Mouse (Mus musculus): ENCODE measurements around the gene Actn3. TPM values are rescaled to one million over a fixed set of nuclear protein-coding genes. Genes with fewer than 3 reads are reported as not detected.
"Not testable (repeated sequence)": the region's sequence is repeated elsewhere in the genome, so short reads cannot be mapped to it uniquely, and the experiment has no call there.

The Actn3 gene
- polyA plus RNA-seq, 1 experiment from 2014 or later = 2.5 TPM

DNA sequence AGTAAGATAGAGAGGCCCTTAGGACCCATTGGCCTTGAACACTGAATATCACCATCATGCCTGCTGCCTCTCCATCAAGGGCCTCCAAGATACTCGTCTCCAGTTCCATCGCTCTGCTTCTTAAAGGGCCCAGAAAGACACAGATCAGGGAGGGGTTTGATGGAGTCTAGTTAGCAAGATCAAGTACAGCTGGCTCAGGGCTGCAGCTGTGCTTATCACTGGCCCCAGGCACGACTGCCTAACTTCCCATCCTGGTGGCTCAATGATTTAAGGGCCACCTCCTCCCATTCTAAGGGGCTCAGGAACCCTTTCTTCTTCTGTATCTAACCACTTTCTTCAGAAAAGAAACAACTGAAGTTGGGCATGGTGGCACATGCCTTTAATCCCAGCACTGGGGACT is 14.1 kb upstream of the Actn3 start:
- H3K4me1 ChIP-seq = no peaks in the 10 kb centered on the region
- H3K4me3 ChIP-seq (replicated peaks) = no peak overlapping the region
- H3K36me3 ChIP-seq = no peaks in the 10 kb centered on the region
- 69% methylated on average over 3 of the region's 3 CpGs for WGBS
- H3K4me2 ChIP-seq = no peak overlapping the region
- no peaks in the 10 kb centered on the region for H3K9me3 ChIP-seq
- H3K9ac ChIP-seq = no peak overlapping the region
- H3K27ac ChIP-seq = no peak overlapping the region
- H3K27me3 ChIP-seq (replicated peaks) = no peaks in the 10 kb centered on the region
- ATAC-seq (ENCODE audit: insufficient read depth, low FRiP score, low read depth) = peak; percentile 66

DNA sequence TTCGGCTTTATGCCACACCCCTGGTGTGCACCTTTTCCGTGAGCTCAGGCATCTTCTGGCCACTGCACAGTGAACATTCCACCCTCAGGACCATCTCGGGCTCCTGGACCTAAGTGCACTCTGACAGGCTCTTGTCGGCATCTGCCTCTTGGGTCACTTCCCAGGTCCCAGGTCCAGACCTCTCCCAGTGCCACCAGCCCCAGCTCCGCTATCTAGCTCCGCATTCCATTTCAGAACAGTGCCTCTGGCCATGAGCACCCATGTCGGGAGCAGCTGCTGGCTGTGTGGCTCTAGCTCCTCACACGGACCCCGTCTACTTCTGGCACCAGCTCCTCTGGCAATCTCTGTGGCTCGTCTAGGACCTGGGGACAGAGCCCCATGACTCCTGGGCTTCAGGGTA is 12.1 kb upstream of the Actn3 start:
- Histone ChIP-seq H3K4me1 (no peaks in the 10 kb centered on the region), H3K27ac (no peak overlapping the region), H3K9ac (no peak overlapping the region), H3K27me3 (replicated peaks) (no peaks in the 10 kb centered on the region), H3K4me3 (replicated peaks) (no peak overlapping the region), H3K9me3 (no peaks in the 10 kb centered on the region), H3K36me3 (no peaks in the 10 kb centered on the region), H3K4me2 (no peak overlapping the region)
- WGBS = 83% methylated on average over 10 of the region's 10 CpGs
- ATAC-seq (ENCODE audit: insufficient read depth, low FRiP score, low read depth) = no peak

DNA sequence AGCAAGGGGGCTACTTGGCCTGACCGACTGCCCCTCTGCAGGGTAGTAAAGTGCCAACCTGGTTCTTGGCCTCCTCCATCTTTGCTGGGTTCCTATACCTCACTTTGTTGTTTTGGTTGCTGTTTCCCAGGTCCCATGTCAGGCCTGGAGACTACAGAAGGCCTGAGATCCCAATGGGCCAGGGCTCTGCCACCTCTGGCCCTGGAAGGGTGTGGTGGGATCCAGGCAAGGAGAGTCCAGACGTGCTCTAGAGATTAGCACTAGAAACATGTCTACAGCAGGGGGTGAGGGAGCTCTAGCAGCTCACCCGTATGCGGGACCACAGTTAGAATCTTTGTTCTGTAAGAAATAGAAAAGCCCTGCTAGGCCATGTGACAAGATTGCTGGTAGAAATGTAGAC is 6.3 kb upstream of the Actn3 start:
- no peaks in the 10 kb centered on the region for H3K9me3 ChIP-seq
- no peak overlapping the region for H3K4me2 ChIP-seq
- H3K4me1 ChIP-seq = 0 out of 2 replicates have a peak, but pooled peaks cover 3% of the 10 kb centered on the region
- no peak overlapping the region for H3K9ac ChIP-seq
- H3K27me3 ChIP-seq (replicated peaks) = no peaks in the 10 kb centered on the region
- H3K27ac ChIP-seq = no peak overlapping the region
- H3K4me3 ChIP-seq (replicated peaks) = no peak overlapping the region
- WGBS = 81% methylated on average over 4 of the region's 4 CpGs
- H3K36me3 ChIP-seq = no peaks in the 10 kb centered on the region
- no peak; the same call in 1 of the 2 replicates for ATAC-seq (ENCODE audit: insufficient read depth, low FRiP score, low read depth)

DNA sequence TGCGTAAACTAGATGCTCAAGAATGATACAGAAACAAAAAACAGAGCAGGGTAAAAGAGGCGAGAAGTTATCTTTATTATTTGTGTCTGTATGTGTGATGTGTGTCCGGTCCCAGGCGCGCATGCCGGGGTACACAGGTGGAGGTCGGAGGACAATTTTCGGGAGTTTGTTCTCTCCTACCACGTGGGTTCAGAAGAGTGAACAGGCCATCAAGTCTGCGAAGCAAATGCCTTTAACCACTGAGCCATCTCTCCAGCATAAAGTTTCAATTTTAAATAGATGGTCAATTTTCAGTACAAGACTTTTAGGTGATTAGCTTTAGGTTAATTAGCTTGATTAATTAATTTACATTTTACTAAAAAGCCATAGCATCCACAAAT is 1.6 kb upstream of the Actn3 start:
- Histone ChIP-seq H3K27me3 (replicated peaks) (0 out of 2 replicates have a peak, but pooled peaks cover 4% of the 10 kb centered on the region), H3K27ac (no peak overlapping the region), H3K4me2 (peak overlapping the region; percentile 95), H3K9me3 (no peaks in the 10 kb centered on the region), H3K4me1 (peaks cover 12% of the 10 kb centered on the region), H3K4me3 (replicated peaks) (peak overlapping the region; percentile 98), H3K36me3 (no peaks in the 10 kb centered on the region), H3K9ac (no peak overlapping the region; the same call in 1 of the 2 replicates)
- ATAC-seq (ENCODE audit: insufficient read depth, low FRiP score, low read depth) = no peak
- 58% methylated on average over 10 of the region's 10 CpGs for WGBS

DNA sequence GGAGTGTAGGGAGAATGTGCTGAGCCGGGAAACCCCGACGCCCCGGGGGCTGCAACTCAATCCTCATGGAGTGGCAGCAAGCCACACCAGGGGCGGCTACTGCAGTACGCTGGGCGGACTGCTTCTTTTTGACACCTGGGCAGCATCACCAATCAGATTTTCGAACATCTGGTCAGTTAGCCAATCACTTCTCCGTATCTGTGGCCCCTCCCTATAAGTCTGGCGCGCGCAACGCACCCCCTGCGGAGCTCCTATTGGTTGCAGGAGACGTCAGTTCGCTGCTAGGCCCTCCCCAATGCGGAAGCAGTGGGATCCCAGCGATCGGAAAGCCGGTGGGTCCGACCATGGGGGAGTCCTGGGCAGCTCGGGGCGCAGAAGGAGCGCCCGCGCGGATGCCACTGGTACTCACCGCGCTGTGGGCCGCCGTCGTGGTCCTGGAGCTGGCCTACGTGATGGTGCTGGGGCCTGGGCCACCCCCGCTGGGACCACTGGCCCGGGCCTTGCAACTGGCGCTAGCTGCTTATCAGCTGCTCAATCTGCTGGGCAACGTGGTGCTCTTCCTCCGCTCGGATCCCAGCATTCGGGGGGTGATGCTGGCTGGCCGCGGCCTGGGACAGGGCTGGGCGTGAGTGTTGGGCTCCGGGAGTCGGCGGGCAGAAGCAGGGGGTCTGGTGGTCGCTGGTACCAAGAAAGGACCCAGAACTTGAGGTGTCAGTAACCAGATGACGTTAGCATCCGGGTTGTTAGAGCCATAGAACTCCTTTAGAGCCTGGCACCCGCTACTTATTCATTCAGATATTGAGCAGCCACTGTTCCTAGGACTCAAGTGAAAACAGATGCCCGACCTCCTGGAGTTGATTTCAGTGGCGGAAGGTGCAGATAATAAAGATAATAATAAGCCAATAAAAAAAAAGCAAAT is 955 bp upstream of the Actn3 start, which contains the start of gene Zdhhc24:
Zdhhc24 (plus strand) TSS at position 264 of the 919 bp plus-strand sequence.
- 0 out of 2 replicates have a peak, but pooled peaks cover 4% of the 10 kb centered on the region for H3K27me3 ChIP-seq (replicated peaks)
- no peaks in the 10 kb centered on the region for H3K36me3 ChIP-seq
- peak within 1 kb of the TSS; percentile 83 for H3K27ac ChIP-seq
- H3K4me1 ChIP-seq = peaks cover 12% of the 10 kb centered on the region
- under 1% methylated on average over 52 of the region's 52 CpGs for WGBS
- peak within 1 kb of the TSS; percentile 95 for H3K4me2 ChIP-seq
- no peaks in the 10 kb centered on the region for H3K9me3 ChIP-seq
- H3K9ac ChIP-seq = peak within 1 kb of the TSS; percentile 86
- H3K4me3 ChIP-seq (replicated peaks) = peak within 1 kb of the TSS; percentile 98
- ATAC-seq (ENCODE audit: insufficient read depth, low FRiP score, low read depth) = peak; percentile 98

DNA sequence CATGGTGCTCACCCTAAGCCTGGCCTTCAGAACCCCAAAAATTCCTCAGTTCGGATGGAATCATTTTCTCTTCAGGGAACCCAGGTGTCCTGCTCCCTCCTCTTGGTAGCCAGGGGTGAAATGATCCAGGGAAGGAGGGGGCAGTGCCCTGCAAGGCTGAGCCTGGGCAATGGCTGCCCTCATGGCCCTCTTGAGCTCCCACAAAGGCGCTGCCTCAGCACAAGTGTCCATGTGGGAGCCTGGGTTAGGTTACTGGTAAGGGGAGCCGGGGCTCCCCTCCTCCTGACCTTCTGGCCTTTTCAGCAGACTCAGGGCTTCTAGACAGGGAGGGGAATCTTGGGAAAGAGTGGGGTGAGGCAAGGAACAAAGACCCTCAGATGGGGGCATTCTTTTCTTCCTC is 954 bp downstream of the Actn3 start:
- H3K27me3 ChIP-seq (replicated peaks) = 0 out of 2 replicates have a peak, but pooled peaks cover 4% of the 10 kb centered on the region
- 59% methylated on average over 3 of the region's 3 CpGs for WGBS
- no peak overlapping the region for H3K27ac ChIP-seq
- H3K9ac ChIP-seq = no peak overlapping the region
- H3K4me1 ChIP-seq = peaks cover 12% of the 10 kb centered on the region
- H3K4me2 ChIP-seq = no peak overlapping the region
- no peak overlapping the region for H3K4me3 ChIP-seq (replicated peaks)
- H3K9me3 ChIP-seq = no peaks in the 10 kb centered on the region
- no peak for ATAC-seq (ENCODE audit: insufficient read depth, low FRiP score, low read depth)
- no peaks in the 10 kb centered on the region for H3K36me3 ChIP-seq

DNA sequence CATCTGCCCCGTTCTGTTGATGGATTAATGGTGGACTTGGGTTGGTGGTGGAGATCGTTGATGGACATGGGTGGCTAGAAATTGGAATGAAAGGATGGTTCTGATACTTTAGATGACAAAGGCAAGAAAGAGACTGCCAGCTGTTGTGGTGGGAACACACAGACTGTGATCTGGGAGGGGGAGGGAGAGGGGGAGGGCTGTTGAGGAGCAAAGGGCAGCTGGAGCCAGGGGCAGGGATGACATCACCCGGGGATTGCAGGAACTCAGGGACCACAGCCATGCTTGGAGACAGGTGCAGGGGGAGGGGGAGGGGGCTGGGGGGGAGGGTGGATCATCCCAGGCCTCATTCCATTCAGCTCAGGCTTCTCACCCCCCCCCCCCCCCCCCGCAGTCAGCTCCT is 1.5 kb downstream of the Actn3 start:
- Histone ChIP-seq H3K27me3 (replicated peaks) (0 out of 2 replicates have a peak, but pooled peaks cover 4% of the 10 kb centered on the region), H3K4me3 (replicated peaks) (no peak overlapping the region), H3K9me3 (no peaks in the 10 kb centered on the region), H3K4me2 (no peak overlapping the region), H3K27ac (no peak overlapping the region), H3K4me1 (peaks cover 12% of the 10 kb centered on the region), H3K36me3 (no peaks in the 10 kb centered on the region), H3K9ac (no peak overlapping the region)
- 66% methylated on average over 3 of the region's 4 CpGs for WGBS
- no peak for ATAC-seq (ENCODE audit: insufficient read depth, low FRiP score, low read depth)

DNA sequence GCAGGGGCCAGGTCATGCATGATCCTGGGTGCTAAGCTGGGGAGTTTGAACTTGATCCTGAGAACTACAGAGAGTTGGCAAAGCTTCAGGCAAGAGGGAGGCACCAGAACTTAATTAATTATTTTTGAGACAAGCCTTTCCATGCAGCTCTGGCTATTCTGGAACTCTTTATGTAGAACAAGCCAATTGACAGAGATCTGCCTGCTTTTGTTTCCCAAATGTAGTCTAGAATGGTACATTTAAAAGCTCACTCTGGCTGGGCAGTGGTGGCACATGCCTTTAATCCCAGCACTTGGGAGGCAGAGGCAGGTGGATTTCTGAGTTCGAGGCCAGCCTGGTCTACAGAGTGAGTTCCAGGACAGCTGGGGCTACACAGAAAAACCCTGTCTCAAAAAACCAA is 3.1 kb downstream of the Actn3 start:
- not testable (repeated sequence) for H3K4me2 ChIP-seq; H3K36me3 ChIP-seq; H3K27me3 ChIP-seq (replicated peaks); H3K27ac ChIP-seq; ATAC-seq (ENCODE audit: insufficient read depth, low FRiP score, low read depth); H3K9me3 ChIP-seq; H3K9ac ChIP-seq; H3K4me3 ChIP-seq (replicated peaks)
- peaks cover 12% of the 10 kb centered on the region for H3K4me1 ChIP-seq
- 87% methylated on average over 1 of the region's 1 CpGs for WGBS

DNA sequence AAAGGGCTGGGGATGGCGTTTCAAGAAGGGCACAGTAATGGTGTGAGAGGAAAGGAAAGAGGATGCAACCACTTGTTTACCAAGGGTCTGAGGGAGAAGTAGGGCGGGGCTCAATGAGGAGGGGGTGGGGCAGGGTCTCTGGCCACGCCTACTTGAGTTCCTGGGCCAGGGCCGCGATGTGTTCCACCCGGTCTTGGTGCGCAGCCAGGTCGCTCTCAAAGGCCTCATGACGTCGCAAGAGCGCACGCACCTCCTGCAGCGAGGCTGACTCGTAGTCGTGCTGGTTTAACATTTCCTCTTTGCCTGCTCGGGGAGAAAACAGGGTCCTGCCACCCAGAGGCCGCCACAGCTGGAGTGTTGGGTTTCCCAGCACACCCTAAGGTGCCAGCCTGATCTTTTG is 12.6 kb downstream of the Actn3 start:
- ATAC-seq (ENCODE audit: insufficient read depth, low FRiP score, low read depth) = 0 out of 2 replicates have a peak, but pooled peaks have one; percentile 37

DNA sequence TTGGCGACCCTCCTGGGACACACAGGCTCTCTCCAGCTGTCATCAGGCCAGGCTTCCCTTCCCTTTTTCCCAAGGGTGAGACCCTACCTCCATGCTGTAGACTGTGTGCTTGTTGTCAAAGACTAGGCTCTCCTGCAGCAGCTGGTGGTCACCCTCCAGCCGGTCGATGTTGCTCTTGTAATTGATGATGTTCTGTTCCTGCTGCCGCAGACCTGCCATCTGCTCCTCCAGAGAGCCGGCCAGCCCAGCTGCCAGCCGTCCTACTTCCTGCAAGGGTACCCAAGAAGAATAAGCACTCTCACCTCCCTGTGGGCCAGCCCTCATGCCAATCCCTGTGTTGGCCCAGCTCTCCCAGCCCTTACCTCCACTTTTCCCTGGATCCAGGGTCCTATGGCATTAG is 14.7 kb downstream of the Actn3 start:
- WGBS = 65% methylated on average over 6 of the region's 6 CpGs
- no peak for ATAC-seq (ENCODE audit: insufficient read depth, low FRiP score, low read depth)
- Histone ChIP-seq H3K4me2 (no peak overlapping the region), H3K4me3 (replicated peaks) (no peak overlapping the region), H3K27me3 (replicated peaks) (0 out of 2 replicates have a peak, but pooled peaks cover 5% of the 10 kb centered on the region), H3K27ac (no peak overlapping the region), H3K4me1 (no peaks in the 10 kb centered on the region), H3K36me3 (no peaks in the 10 kb centered on the region), H3K9me3 (no peaks in the 10 kb centered on the region), H3K9ac (no peak overlapping the region)

More for the DNA sequence above, 12.6 kb downstream of the Actn3 start:
- H3K9me3 ChIP-seq = no peaks in the 10 kb centered on the region
- H3K4me3 ChIP-seq (replicated peaks) = no peak overlapping the region
- H3K27me3 ChIP-seq (replicated peaks) = 0 out of 2 replicates have a peak, but pooled peaks cover 5% of the 10 kb centered on the region
- H3K27ac ChIP-seq = no peak overlapping the region
- peak overlapping the region; percentile 40 for H3K4me2 ChIP-seq
- 5% methylated on average over 17 of the region's 17 CpGs for WGBS
- H3K4me1 ChIP-seq = no peaks in the 10 kb centered on the region
- H3K9ac ChIP-seq = no peak overlapping the region
- H3K36me3 ChIP-seq = no peaks in the 10 kb centered on the region

DNA sequence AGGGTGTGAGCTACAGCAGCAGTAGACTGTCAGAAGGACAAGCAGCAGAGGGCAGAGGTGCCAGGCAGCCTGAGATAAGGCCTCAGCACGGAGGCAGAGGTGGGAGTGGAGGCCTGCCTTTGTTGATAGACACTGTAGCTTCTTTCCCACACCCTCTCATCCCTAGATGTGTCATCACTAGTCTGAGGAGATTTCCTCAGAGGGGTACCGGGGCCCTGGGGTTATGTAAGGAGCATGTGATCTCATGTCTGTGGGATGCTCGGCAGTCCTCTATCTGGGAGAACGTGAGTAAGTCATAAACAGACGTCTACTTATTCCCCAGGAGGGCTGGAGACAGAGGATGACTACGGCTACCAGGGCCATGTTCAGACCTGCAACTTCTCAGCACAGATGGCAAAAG is 18.6 kb downstream of the Actn3 start:
- Histone ChIP-seq H3K9ac (no peak overlapping the region), H3K27ac (no peak overlapping the region), H3K4me1 (peaks cover 11% of the 10 kb centered on the region; the same call in 1 of the 2 replicates), H3K4me2 (no peak overlapping the region), H3K27me3 (replicated peaks) (no peaks in the 10 kb centered on the region), H3K9me3 (no peaks in the 10 kb centered on the region), H3K36me3 (no peaks in the 10 kb centered on the region), H3K4me3 (replicated peaks) (no peak overlapping the region)
- WGBS = 65% methylated on average over 6 of the region's 6 CpGs
- peak; percentile 91 for ATAC-seq (ENCODE audit: insufficient read depth, low FRiP score, low read depth)

DNA sequence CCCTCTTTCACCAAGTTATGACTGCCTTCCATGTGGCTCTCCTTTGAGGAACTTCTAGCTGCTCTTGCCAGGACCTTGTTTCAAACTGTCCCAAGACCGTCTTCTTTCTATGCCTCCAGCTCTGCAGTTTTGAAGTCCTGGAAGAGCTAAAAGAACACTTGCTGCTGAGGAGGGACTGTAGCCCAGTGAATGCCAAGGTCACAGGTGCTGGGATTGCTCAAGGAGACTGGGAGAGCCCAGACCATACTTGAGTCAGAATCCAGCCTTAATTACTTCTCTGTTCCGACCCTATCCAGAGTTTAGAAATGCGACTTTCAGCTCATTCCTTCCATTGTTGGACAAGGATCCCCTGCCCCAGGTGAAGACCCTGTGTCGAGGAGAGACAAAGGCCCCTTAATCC is 21.8 kb downstream of the Actn3 start:
- Histone ChIP-seq H3K4me1 (peaks cover 11% of the 10 kb centered on the region; the same call in 1 of the 2 replicates), H3K4me2 (peak overlapping the region; percentile 96), H3K9me3 (no peaks in the 10 kb centered on the region), H3K27me3 (replicated peaks) (no peaks in the 10 kb centered on the region), H3K27ac (no peak overlapping the region), H3K9ac (no peak overlapping the region), H3K4me3 (replicated peaks) (peak overlapping the region; percentile 56), H3K36me3 (no peaks in the 10 kb centered on the region)
- no peak for ATAC-seq (ENCODE audit: insufficient read depth, low FRiP score, low read depth)
- WGBS = 80% methylated on average over 4 of the region's 4 CpGs
